Mouse (Mus musculus) layer of hippocampus, adult 2 months (tissue): ENCODE results near the gene Serpinb6b. TPM values are rescaled to one million over a fixed set of nuclear protein-coding genes. Genes with fewer than 3 reads are reported as not detected.

ENCODE experiments used
- DNase-seq, 2 experiments: peaks; one replicate each; pipeline ENCODE4 v3.0.0; 2022; ENCODE audit warnings: low spot score in 2 of 2
- H3K27ac ChIP-seq: fragments of 200-600 bp; 2 replicates; pipeline ENCODE4 v1.8.1; 2022
- H3K4me3 ChIP-seq: fragments of 200-600 bp; 2 replicates; pipeline ENCODE4 v1.8.1; 2022; ENCODE audit warnings: mild to moderate bottlenecking
- CTCF ChIP-seq: fragments of 200-600 bp; conservative IDR thresholded peaks from 2 replicates; pipeline ENCODE4 v1.8.1; 2022; ENCODE audit warnings: antibody characterized with exemption, mild to moderate bottlenecking, moderate library complexity
- total RNA-seq, 2 experiments: library from RNA; stranded (reverse); gene quantifications; 2 replicates each; pipeline ENCODE4 v1.2.3; 2021

Gene Serpinb6b
- total RNA-seq, 2 experiments from 2014 or later = 0.97 to 1.0 TPM

GRCm38 (mm10) chr13:32993152-32993893 lies 28.3 kb downstream of the Serpinb6b start:
- no peak for DNase-seq
- Histone ChIP-seq H3K27ac (no peak overlapping the region), H3K4me3 (no peak overlapping the region)
- TF ChIP-seq CTCF = no peak

GRCm38 (mm10) chr13:32993894-32994242 lies 28.9 kb downstream of the Serpinb6b start:
- no peak for DNase-seq
- Histone ChIP-seq H3K27ac (no peak overlapping the region), H3K4me3 (no peak overlapping the region)
- TF ChIP-seq CTCF = no peak

GRCm38 (mm10) chr13:32995051-32995450 lies 30.0 kb downstream of the Serpinb6b start:
- no peak for DNase-seq
- no peak overlapping the region for H3K4me3 ChIP-seq
- TF ChIP-seq CTCF = no peak
- no peak overlapping the region for H3K27ac ChIP-seq

- TF ChIP-seq CTCF = no peak
- H3K27ac ChIP-seq = no peak overlapping the region
- DNase-seq = no peak
- no peak overlapping the region for H3K4me3 ChIP-seq
These were observed 36.3 kb downstream of the Serpinb6b start for GRCm38 (mm10) chr13:33001341-33001740.

- peak within 1 kb of the TSS; percentile 87 for H3K27ac ChIP-seq
- DNase-seq = no peak
- H3K4me3 ChIP-seq = peak within 1 kb of the TSS; percentile 53
- no peak for TF ChIP-seq CTCF
These were observed 37.9 kb downstream of the Serpinb6b start, which contains the start of gene Serpinb9 for GRCm38 (mm10) chr13:33002950-33003349. TSS of gene Serpinb9 (plus strand) at chr13:33003250.

GRCm38 (mm10) chr13:33003523-33004413 lies 38.8 kb downstream of the Serpinb6b start:
- H3K4me3 ChIP-seq = peak overlapping the region; percentile 53
- TF ChIP-seq CTCF = no peak
- peak overlapping the region; percentile 87 for H3K27ac ChIP-seq
- no peak for DNase-seq

- peak; percentile 76 to 79 for DNase-seq
- TF ChIP-seq CTCF = peak; percentile 87
- Histone ChIP-seq H3K4me3 (peak overlapping the region; percentile 53), H3K27ac (peak overlapping the region; percentile 87)
These were observed 39.6 kb downstream of the Serpinb6b start for GRCm38 (mm10) chr13:33004414-33005105.

GRCm38 (mm10) chr13:33005501-33006075 lies 40.6 kb downstream of the Serpinb6b start:
- DNase-seq = no peak
- Histone ChIP-seq H3K4me3 (peak overlapping the region; percentile 53; the same call in 1 of the 2 replicates), H3K27ac (peak overlapping the region; percentile 87; the same call in 1 of the 2 replicates)
- no peak for TF ChIP-seq CTCF

GRCm38 (mm10) chr13:33006555-33006954 lies 41.5 kb downstream of the Serpinb6b start:
- no peak for TF ChIP-seq CTCF
- Histone ChIP-seq H3K4me3 (no peak overlapping the region), H3K27ac (no peak overlapping the region)
- no peak for DNase-seq

GRCm38 (mm10) chr13:33012395-33012794 lies 47.4 kb downstream of the Serpinb6b start:
- H3K4me3 ChIP-seq = no peak overlapping the region
- no peak for TF ChIP-seq CTCF
- DNase-seq = no peak
- H3K27ac ChIP-seq = no peak overlapping the region

GRCm38 (mm10) chr13:33013271-33013670 lies 48.3 kb downstream of the Serpinb6b start:
- Histone ChIP-seq H3K27ac (no peak overlapping the region), H3K4me3 (no peak overlapping the region)
- no peak for TF ChIP-seq CTCF
- no peak for DNase-seq

GRCm38 (mm10) chr13:33022371-33022770 lies 57.4 kb downstream of the Serpinb6b start:
- Histone ChIP-seq H3K4me3 (no peak overlapping the region), H3K27ac (no peak overlapping the region)
- TF ChIP-seq CTCF = no peak
- DNase-seq = no peak
